Mouse (Mus musculus) small intestine, adult 2 months (tissue): Measurements from ENCODE around the gene Gnpat.

Experiments
- CTCF ChIP-seq: fragments of 200-500 bp; IDR thresholded peaks from 2 replicates; pipeline ENCODE4 v1.5.1; 2012; ENCODE audit warnings: low read depth, mild to moderate bottlenecking, control low read depth, inconsistent platforms, low read length, moderate library complexity, mixed read lengths; ENCODE audit not compliant: insufficient replicate concordance, insufficient read length; ENCODE audit errors: extremely low read depth
- POLR2A ChIP-seq: fragments of 200-500 bp; IDR thresholded peaks from 2 replicates; pipeline ENCODE4 v1.6.1; 2012; ENCODE audit warnings: low read depth, mild to moderate bottlenecking, control low read depth, inconsistent platforms, low read length, moderate library complexity

DNA sequence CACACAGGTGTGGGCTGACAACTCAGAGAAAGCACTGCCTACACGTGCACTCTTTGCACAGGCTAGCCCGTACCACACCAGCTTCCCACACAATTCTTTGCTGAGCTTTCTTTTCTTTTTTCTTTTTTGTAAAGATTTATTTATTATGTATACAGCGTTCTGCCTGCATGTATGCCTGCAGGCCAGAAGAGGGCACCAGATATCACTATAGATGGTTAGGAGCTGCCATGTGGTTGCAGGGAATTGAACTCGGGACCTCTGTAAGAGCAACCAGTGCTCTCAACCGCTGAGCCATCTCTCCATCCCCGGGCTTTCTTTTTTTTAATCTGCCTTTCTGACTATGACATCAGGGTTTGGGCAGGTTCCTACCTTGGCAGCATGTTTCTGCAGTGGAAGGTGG is 39.3 kb upstream of the Gnpat start:
- TF ChIP-seq CTCF (no peak), POLR2A (no peak)
